8 mouse cellular contexts compared by ENCODE assay signal in genomic region chr1:134063086-134063772, GRCm38 (mm10). TPM values are rescaled to one million over a fixed set of nuclear protein-coding genes. Genes with fewer than 3 reads are reported as not detected.
DNase-seq lines count a peak whose midpoint lies in the region; ATAC-seq and TF ChIP-seq lines count a peak whose summit lies in the region.

No protein-coding gene starts in this region.

- H3K9me3 ChIP-seq in liver, embryonic 12.5 days (replicated peaks): no peaks in the 10 kb centered on the region

- 0 out of 2 replicates have a peak, but pooled peaks have one; percentile 15 for TF ChIP-seq EP300 in heart, adult 2 months (IDR thresholded peaks at IDR 0.05; ENCODE audit: insufficient read depth, low read depth, low read length)

- no peaks in the 10 kb centered on the region for H3K79me2 ChIP-seq in heart, adult 2 months (replicated peaks; ENCODE audit: control insufficient read depth, insufficient read depth, low read length)

- TF ChIP-seq POLR2A in cerebellum, adult 2 months (IDR thresholded peaks at IDR 0.05; ENCODE audit: borderline replicate concordance, insufficient read depth, low read length): no peak
- TF ChIP-seq POLR2A in cortical plate, adult 2 months (IDR thresholded peaks at IDR 0.05; ENCODE audit: extremely low read depth, insufficient read depth, low read length): no peak
- TF ChIP-seq POLR2A in heart, adult 2 months (IDR thresholded peaks at IDR 0.05; ENCODE audit: insufficient read depth, low read depth, low read length): no peak

- no peak overlapping the region for H3K4me3 ChIP-seq in cerebellum, adult 2 months (replicated peaks; ENCODE audit: insufficient read depth, low read depth, low read length)
- H3K4me3 ChIP-seq in cortical plate, adult 2 months (ENCODE audit: insufficient read depth, low read length): no peak overlapping the region
- H3K4me3 ChIP-seq in heart, adult 2 months: peak overlapping the region; percentile 26
- H3K4me3 ChIP-seq in liver, embryonic 12.5 days: peak overlapping the region; percentile 26

- intact Hi-C loops in heart, adult 2 months (cut with DNase I): loop anchor here (1.0 kb wide), 1 partner anchor 14 kb away; no protein-coding TSS in a partner anchor

- no peaks in the 10 kb centered on the region for H3K36me3 ChIP-seq in heart, adult 2 months (ENCODE audit: control insufficient read depth, insufficient read depth, low read length)
- no peaks in the 10 kb centered on the region for H3K36me3 ChIP-seq in liver, embryonic 12.5 days
- no peaks in the 10 kb centered on the region for H3K36me3 ChIP-seq in splenic B cell, adult 2 months (ENCODE audit: control insufficient read depth, insufficient read depth, low read length, poor library complexity, severe bottlenecking)

- H3K4me2 ChIP-seq in liver, embryonic 12.5 days: peak overlapping the region; percentile 64

- WGBS in cerebellum, adult 2 months: 20% methylated on average over 33 of the region's 33 CpGs
- 11% methylated on average over 33 of the region's 33 CpGs for WGBS in heart, adult 2 months
- 6% methylated on average over 33 of the region's 33 CpGs for WGBS in liver, embryonic 12.5 days (ENCODE audit: insufficient replicate concordance)

- H3K9ac ChIP-seq in heart, adult 2 months (ENCODE audit: low read depth, low read length): peak overlapping the region; percentile 53
- H3K9ac ChIP-seq in liver, embryonic 12.5 days: peak overlapping the region; percentile 74

- no peak for TF ChIP-seq CTCF in cerebellum, adult 2 months (IDR thresholded peaks at IDR 0.05; ENCODE audit: borderline replicate concordance, insufficient read depth, low read depth, low read length)
- TF ChIP-seq CTCF in cortical plate, adult 2 months (IDR thresholded peaks at IDR 0.05; ENCODE audit: extremely low read depth, insufficient read depth, low read length): no peak
- TF ChIP-seq CTCF in heart, adult 2 months (IDR thresholded peaks at IDR 0.05): no peak

- 0 out of 2 replicates have a peak overlapping the region, but pooled peaks have one; percentile 0 for H3K27ac ChIP-seq in cerebellum, adult 2 months (ENCODE audit: insufficient read depth, low read length)
- peak overlapping the region; percentile 92 for H3K27ac ChIP-seq in cortical plate, adult 2 months (ENCODE audit: insufficient read depth, low read length)
- peak overlapping the region; percentile 98 for H3K27ac ChIP-seq in heart, adult 2 months
- H3K27ac ChIP-seq in liver, embryonic 12.5 days: peak overlapping the region; percentile 71

- no peak for ATAC-seq in liver, embryonic 12.5 days

- peak; percentile 57 to 59 for DNase-seq in cerebellum, adult 2 months
- no peak for DNase-seq in cerebellum, adult 11 months
- DNase-seq in heart, adult 2 months: peak; percentile 80 to 83
- peak; percentile 71 for DNase-seq in kidney, adult 18-20 months
- DNase-seq in naive thymus-derived CD4-positive, alpha-beta T cell, adult 2 months (ENCODE audit: low read depth): peak; percentile 70
- DNase-seq in splenic B cell, adult 2 months (ENCODE audit: low read depth, low spot score): peak; percentile 93

- peaks cover 22% of the 10 kb centered on the region for H3K4me1 ChIP-seq in cerebellum, adult 2 months (ENCODE audit: control insufficient read depth, insufficient read depth, low read length)
- peaks cover 8% of the 10 kb centered on the region for H3K4me1 ChIP-seq in cortical plate, adult 2 months (ENCODE audit: control insufficient read depth, insufficient read depth, low read length)
- peaks cover 36% of the 10 kb centered on the region for H3K4me1 ChIP-seq in heart, adult 2 months (ENCODE audit: control insufficient read depth, insufficient read depth, low read length)
- H3K4me1 ChIP-seq in liver, embryonic 12.5 days: peaks cover 94% of the 10 kb centered on the region

- no peaks in the 10 kb centered on the region for H3K27me3 ChIP-seq in cerebellum, adult 2 months (ENCODE audit: control insufficient read depth, insufficient read depth, low read length)
- H3K27me3 ChIP-seq in heart, adult 2 months (ENCODE audit: control insufficient read depth, insufficient read depth, low read length): no peaks in the 10 kb centered on the region
- peaks cover 67% of the 10 kb centered on the region for H3K27me3 ChIP-seq in liver, embryonic 12.5 days (replicated peaks)
- no peaks in the 10 kb centered on the region for H3K27me3 ChIP-seq in splenic B cell, adult 2 months (ENCODE audit: control insufficient read depth, insufficient read depth, low read length, poor library complexity, severe bottlenecking)

RNA-seq across cellular contexts. Expression of gene Btg2, which starts 15.7 kb away (rescaled TPM):
- 11.9 and 15.3 TPM in 2 replicates for polyA plus RNA-seq in cerebellum, adult 2 months (2012; rRNA removed)
- polyA plus RNA-seq in cortical plate, adult 2 months (2012; rRNA removed): 16.0 and 19.8 TPM in 2 replicates
- total RNA-seq in heart, adult 2 months (2021): 10 to 100 TPM; 29.9 to 31.0 TPM
- polyA plus RNA-seq in heart, adult 2 months (2012; rRNA removed): 33.5 and 35.9 TPM in 2 replicates
- polyA plus RNA-seq in liver, embryonic 12.5 days (2016; fragmentation: Nextera tagmentation; extraction: Ambion mirVana): 78.2 and 80.8 TPM in 2 replicates

RNA-seq across cellular contexts. Expression of gene Fmod, which starts 26.2 kb away (rescaled TPM):
- 7.5 and 10.8 TPM in 2 replicates for polyA plus RNA-seq in cerebellum, adult 2 months (2012; rRNA removed)
- polyA plus RNA-seq in cortical plate, adult 2 months (2012; rRNA removed): 11.4 and 13.7 TPM in 2 replicates
- total RNA-seq in heart, adult 2 months (2021): 1 to 10 TPM; 9.3 to 9.4 TPM
- polyA plus RNA-seq in heart, adult 2 months (2012; rRNA removed): 14.5 and 17.0 TPM in 2 replicates
- polyA plus RNA-seq in liver, embryonic 12.5 days (2016; fragmentation: Nextera tagmentation; extraction: Ambion mirVana): 2.6 and 3.1 TPM in 2 replicates

RNA-seq across cellular contexts. Expression of gene Chit1, which starts 47.8 kb away (rescaled TPM):
- polyA plus RNA-seq in cerebellum, adult 2 months (2012; rRNA removed): not detected in 2 replicates
- 0.13 and 0.19 TPM in 2 replicates for polyA plus RNA-seq in cortical plate, adult 2 months (2012; rRNA removed)
- not detected for total RNA-seq in heart, adult 2 months (2021)
- polyA plus RNA-seq in heart, adult 2 months (2012; rRNA removed): 0.16 TPM in 1 of 2 replicates, not detected in the other
- polyA plus RNA-seq in liver, embryonic 12.5 days (2016; fragmentation: Nextera tagmentation; extraction: Ambion mirVana): 0.07 and 0.12 TPM in 2 replicates

Comparison
In these comparisons a context has a peak if more than half of its experiments do, and no peak if none do; other contexts are left out.
1. H3K27ac ChIP-seq: peak in every context shown above with its lines; median percentile 98 in heart, adult 2 months; 92 in cortical plate, adult 2 months; 71 in liver, embryonic 12.5 days; 0 in cerebellum, adult 2 months.
2. H3K4me3 ChIP-seq: peak in heart, adult 2 months (single experiment) and liver, embryonic 12.5 days (single experiment); none in cerebellum, adult 2 months (single experiment) and cortical plate, adult 2 months (single experiment).